Mouse (Mus musculus) spleen, adult 2 months (tissue): ENCODE results near the gene Abcf1.

Source experiments
- CTCF ChIP-seq: fragments of 200-500 bp; IDR thresholded peaks from 2 replicates; pipeline ENCODE4 v1.5.1; 2011; ENCODE audit warnings: mild to moderate bottlenecking, inconsistent platforms; ENCODE audit not compliant: insufficient read depth, insufficient read length, insufficient replicate concordance; ENCODE audit errors: extremely low read depth
- POLR2A ChIP-seq: fragments of 200-500 bp; IDR thresholded peaks from 2 replicates; pipeline ENCODE4 v1.6.1; 2011; ENCODE audit warnings: low read depth, low read length, inconsistent platforms

GRCm38 (mm10) chr17:35919864-35920301 lies 49.7 kb downstream of the Abcf1 start:
- TF ChIP-seq CTCF: no peak
- TF ChIP-seq POLR2A: no peak
